Mouse (Mus musculus): ENCODE data around the gene Spats2.
A peak's percentile ranks its signal among the peaks of the same experiment; 100 is the strongest.
"Not testable (repeated sequence)": the region's sequence is repeated elsewhere in the genome, so short reads cannot be mapped to it uniquely, and the experiment has no call there.

The Spats2 gene

GRCm38 (mm10) chr15:99151324-99151723 is 25.6 kb downstream of the Spats2 start:
- no peak for DNase-seq

DNA sequence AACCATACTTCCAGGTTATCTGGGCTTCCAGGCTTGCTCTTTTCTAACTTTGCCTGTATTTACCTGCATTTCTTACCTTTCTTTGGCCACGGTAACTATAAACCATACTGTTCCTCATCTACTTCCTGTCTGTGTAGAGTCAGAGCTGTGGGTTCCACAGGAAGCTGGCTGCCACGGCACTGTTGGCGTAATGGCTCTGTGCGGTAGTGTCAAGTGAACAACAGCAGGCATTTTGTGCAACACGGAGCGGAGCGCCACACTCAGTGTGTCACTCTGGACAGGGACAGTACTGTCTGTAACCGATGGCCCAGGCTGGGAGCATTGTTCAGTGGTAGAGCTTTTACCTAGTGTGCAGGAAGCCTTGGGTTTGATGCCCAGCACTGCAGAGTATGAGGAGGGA is 27.8 kb downstream of the Spats2 start:
- DNase-seq = no peak

- not testable (repeated sequence) for DNase-seq
Measured at GRCm38 (mm10) chr15:99154515-99154914, 28.8 kb downstream of the Spats2 start.

DNA sequence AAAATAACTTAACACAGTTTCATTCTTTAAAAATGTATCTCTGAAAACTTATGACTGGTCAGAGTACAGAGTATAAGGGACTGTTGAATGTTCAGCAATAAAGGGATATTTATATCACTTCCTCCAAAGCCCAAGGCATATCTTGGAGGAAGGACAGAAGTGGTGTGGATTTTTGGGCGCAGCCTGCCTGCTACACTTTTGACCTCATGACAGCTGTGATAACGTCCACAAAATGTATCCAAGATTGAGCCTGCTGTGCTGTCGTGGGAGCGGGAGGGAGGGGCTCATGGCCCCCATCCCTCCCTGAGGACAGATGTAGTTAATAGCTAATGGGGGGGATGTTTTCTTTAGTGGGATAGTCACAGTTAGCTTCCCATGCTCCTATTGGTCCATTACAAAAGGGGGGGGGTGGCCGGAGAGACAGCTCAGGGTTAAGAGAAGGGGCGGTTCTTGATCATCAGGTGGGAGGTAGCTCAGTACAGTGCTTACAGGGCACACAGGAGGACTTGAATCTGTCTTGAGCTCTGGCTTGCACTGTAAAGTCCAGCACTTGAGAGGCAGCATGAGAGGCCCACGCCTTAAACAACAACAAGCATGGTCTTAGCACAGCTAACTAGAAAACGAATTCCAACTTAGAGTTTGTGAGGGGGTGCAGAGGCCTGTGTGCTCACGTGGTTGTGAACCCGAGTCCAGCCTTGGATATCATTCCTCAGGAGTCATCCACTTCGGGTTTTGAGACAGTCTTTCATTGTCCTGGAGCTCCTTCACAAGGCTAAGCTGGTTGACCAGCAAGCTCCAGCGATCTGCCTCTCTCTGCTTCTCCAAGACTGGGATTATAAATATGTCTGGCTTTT is 38.0 kb downstream of the Spats2 start:
- no peak for DNase-seq

GRCm38 (mm10) chr15:99172131-99172530 is 46.4 kb downstream of the Spats2 start:
- DNase-seq = no peak

DNA sequence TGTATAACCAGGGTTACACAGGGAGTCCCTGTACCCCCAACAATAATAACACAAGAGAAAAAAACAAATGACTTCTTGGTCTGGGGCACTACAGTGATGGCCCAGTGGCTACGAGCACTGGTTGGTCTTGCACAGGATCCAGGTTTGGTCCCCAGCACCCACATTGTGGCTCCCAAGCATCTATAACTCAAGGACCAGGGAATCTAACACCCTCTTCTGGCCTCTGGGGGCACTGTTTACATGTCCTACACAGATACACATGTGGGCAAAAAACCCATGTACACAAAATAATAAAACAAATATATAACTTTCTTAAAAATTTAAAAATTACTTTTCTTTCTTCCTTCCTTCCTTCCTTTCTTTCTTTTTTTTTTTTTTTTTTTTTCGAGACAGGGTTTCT is 53.9 kb downstream of the Spats2 start:
- DNase-seq = no peak

- no peak for DNase-seq
Measured at GRCm38 (mm10) chr15:99184217-99184914, 58.6 kb downstream of the Spats2 start.

GRCm38 (mm10) chr15:99194358-99194757 is 68.6 kb downstream of the Spats2 start:
- DNase-seq = no peak

GRCm38 (mm10) chr15:99195043-99195442 is 69.3 kb downstream of the Spats2 start:
- no peak for DNase-seq

- no peak for DNase-seq
Measured at GRCm38 (mm10) chr15:99198761-99199160, 73.0 kb downstream of the Spats2 start.

DNA sequence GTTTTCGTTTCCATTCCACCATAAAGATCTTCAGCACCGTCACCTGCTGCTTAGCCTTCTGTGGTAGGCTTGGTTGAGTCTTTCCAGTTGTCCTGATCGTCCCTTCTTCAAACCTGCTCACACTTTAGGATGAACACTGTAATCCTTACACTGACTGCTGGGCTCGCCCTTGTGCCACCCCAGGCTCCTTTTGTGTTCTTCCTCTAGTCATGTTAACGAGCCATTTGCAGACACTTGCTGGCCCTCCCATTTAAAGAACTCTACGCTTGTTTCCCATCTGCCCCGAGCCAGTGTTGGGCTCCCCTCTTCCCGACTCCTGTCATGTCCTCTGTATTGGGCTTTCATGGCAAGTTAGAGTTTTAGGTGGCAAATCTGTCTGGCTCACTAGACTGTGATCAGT is 80.2 kb downstream of the Spats2 start:
- DNase-seq = no peak

DNA sequence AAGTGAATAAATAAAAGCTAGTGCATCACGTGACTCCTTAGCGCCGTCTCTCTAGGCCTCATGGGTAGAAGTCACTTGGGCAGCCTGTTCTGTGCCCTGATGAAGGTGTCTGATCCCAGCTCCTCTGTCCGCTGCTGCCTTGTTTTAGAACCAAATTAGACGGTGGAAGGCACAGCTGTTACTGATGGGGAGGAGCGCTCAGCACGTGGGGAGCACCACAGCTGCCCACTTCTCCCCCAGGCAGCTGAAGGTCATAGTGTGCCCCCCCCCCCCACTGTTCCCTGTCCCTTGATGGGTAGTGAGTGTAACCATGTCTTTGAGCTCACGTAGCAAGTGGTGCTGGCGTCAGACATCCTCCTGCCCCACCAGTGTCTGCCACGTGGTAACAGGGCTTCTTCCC is 87.5 kb downstream of the Spats2 start:
- no peak for DNase-seq

DNA sequence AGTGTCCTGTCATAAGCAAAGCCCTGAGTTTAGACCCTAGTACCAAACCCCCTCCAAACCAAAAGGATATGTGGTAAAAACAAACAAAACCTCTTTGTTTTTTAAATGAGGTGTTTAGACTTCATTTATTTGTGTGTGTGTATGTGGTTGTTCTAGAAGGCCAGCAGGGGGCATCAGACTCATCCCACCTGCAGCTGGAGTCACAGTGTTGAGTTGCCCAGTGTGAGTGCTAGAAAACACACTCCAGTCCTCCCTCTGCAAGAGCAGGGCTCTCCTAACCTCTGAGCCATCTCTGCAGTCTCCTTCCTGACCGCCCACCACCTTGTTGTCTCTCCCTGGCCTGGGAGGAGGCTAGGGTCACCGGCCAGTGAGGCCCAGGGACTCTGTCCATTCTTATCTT is 89.2 kb downstream of the Spats2 start:
- no peak for DNase-seq

DNA sequence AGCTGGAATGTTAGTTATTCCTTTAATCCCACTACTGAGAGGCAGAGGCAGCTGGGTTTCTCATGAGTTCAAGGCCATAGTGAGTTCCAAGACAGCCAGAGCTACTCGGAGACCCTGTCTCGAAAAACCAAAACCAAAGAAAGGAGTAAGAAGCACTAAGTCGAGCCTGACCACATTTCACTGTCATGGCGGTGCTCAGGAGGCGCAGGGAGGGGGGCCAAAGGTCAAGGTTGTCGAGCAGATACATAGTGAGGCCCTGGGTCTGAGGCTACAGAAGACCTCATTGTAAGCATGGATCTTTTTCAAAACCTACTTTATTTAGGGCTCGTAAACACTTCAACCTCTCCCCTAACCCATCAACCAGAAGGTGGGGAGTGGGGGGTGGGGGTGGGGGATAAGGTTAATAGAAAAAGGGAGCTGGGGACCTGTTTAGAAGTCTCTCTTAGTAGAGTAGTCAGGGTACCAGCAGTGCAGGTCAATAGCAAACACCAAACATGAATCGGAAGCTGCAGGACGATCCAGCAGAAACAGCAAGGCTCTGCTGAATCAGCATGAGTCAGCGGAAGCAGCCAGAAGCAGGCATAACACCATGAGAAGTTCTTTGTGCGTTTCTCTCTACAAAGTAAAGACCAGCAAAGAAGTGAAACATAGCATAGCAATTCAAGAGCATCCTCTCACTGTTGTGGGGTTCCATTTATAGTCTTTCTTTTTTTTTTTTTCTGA is 90.2 kb downstream of the Spats2 start:
- no peak for DNase-seq

- DNase-seq = no peak
Measured at GRCm38 (mm10) chr15:99217630-99218029, 91.9 kb downstream of the Spats2 start.

DNA sequence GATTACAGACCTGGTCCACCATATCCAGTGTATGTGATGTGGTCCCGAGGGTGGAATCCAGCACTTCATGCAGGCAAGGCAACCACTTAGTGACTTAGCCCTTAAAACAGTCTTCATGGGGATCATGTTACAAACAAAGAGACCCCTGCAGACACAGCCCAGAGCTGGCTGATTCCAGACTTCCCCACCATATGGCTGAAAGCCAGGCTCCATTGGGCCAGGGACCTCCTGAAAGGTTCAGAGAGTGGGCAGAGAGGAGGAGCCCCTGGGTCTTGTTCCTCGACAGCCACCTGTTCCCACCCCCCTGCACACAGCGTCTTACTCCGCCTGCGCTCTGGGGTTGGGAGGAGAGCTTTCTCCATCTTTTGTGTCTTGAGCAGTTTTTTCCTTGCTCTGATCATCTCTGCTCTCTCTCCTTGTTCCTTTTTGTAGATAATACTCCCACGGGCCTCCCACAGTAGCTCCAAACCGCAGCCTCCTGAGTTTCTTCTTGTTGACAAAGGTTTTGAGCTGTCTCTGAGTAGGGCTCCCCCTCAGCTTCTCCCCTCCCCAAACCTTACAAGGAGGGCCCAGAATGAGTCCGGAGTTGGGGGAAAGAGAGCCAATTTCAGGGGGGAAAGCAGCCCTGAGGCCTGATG is 95.7 kb downstream of the Spats2 start:
- DNase-seq = peak; percentile 61

- no peak for DNase-seq
Measured at GRCm38 (mm10) chr15:99222794-99223584, 97.3 kb downstream of the Spats2 start.

DNA sequence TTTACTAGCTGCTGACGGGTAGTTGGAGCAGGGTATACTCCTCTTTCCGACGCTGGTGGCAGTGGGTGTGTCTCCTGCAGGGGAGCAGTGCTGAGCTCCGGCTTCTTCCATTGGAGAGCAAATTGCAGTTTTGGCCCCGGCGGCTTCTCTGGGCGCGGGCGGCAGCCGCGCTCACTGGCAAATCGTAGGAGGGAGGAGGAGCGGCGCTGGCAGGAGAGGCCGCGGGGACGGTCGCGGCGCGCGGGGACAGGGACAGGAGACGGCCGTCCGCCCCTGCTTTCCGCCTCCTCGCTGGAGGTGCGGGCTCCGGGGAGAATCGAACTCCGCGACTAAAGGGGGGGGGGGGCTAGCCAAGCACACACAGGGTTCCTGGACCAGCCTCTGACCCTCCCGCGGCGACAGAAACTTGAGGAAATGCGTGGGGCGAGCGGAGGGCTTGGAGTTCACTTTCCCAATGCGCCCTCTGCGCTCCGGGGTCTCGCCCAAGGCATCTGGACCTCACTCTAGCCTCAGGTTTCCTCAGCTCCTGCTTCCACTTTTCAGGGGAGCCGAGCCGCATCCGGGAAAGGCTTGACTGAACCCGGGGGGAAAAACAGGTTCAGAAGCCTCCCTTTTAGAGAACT is 98.0 kb downstream of the Spats2 start:
- peak; percentile 89 for DNase-seq

DNA sequence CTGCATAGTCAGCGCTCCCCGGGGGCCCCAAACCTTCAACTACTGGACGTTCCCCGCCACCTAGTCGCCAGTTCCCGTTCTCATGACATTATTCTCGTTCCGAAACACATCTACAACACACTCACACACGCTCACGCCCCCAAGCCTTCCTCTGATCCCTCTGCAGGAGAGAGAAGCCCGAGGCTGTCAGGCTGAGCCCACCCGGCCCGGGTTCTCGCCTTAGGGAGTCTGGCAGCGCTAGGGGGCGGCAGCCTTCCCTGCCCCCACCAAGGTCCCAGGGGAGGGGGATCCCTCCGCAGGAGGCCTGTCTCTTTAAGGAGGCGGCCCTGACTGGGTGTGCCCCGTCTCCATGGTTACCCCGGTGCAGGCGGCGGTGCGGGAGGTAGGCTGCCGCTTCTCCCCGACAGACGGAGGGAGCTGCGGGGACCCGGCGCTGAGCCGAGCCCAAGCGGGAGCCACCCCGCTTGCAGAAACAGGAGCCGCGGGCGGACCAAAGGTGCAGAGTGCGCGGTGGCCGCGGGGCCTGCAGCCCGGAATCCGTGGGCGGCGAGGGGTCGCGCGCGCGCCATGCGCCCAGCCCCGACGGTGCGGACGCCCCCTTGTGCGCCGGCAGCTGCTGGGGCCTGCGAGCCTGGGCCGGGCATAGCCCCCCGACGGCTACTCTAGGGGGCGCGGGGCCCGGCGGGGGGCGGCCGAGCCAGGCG is 98.6 kb downstream of the Spats2 start, which contains the start of gene Kcnh3:
Kcnh3 (plus strand) TSS at position 654 of the 704 bp plus-strand sequence.
- DNase-seq = peak; percentile 86

DNA sequence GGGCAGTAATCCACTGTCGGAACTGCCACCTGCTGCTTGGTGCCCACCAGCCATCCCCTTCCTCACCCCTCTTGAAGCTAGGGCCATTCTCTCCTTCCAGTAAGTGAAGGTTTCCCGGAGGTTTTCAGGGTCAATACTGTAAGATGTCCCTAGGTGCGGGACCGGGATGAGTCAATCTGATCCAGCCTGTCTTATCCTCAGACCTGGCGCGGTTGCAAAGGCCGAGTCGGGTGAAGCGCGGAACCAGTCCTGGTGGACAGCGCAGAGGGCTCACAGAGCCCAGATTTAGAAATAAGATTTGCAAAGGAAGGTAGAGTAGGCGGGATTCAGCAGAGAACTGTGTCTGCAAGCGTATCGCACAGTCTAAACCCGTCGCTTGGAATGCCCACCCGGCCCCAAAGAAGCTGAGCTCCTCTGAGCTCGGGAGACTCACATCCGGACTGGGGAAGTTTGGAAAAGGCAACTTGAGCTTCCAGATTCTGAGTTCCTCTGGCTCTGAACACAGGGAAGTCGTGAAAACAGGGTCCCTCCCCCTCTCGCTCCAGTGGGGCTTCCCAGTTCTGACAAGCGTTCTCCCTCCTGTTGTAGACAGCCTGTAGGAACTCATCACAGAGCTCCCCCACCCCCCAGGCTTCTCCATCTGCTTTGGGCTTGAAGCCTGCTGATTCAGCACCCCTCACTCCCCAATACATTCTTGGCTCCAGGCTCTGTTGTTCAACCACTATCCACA is 99.5 kb downstream of the Spats2 start:
- DNase-seq = peak; percentile 68
